Mouse (Mus musculus) hindbrain, postnatal 0 days (tissue): Measurements from ENCODE around the gene Cox19. TPM values are rescaled to one million over a fixed set of nuclear protein-coding genes. Genes with fewer than 3 reads are reported as not detected.
A peak's percentile ranks its signal among the peaks of the same experiment; 100 is the strongest.

Experiments used
- ATAC-seq: fragments of 200-750 bp; cut with Nextera tagmentation; 2 replicates; pipeline ENCODE4 v1.8.0; 2017; ENCODE audit warnings: mild to moderate bottlenecking, moderate TSS enrichment, moderate library complexity
- DNase-seq: peaks from one replicate; pipeline ENCODE4 v3.0.0-alpha.2; 2015; ENCODE audit warnings: low spot score
- H3K27ac ChIP-seq: fragments of 300-500 bp; sonication (generic); 2 replicates; pipeline ENCODE4 v1.5.1; 2014; ENCODE audit warnings: mild to moderate bottlenecking
- H3K27me3 ChIP-seq: fragments of 300-500 bp; sonication (generic); 2 replicates; pipeline ENCODE4 v1.6.1; 2014; ENCODE audit warnings: low read length, mixed read lengths; ENCODE audit not compliant: insufficient read depth
- H3K36me3 ChIP-seq: fragments of 300-500 bp; sonication (generic); 2 replicates; pipeline ENCODE4 v1.6.1; 2014; ENCODE audit warnings: low read length, mixed read lengths; ENCODE audit not compliant: insufficient read depth
- H3K4me1 ChIP-seq: fragments of 300-500 bp; sonication (generic); 2 replicates; pipeline ENCODE4 v1.6.1; 2014; ENCODE audit warnings: antibody characterized with exemption, low read length, mixed read lengths; ENCODE audit not compliant: insufficient read depth
- H3K4me2 ChIP-seq: fragments of 300-500 bp; sonication (generic); 2 replicates; pipeline ENCODE4 v1.6.1; 2014; ENCODE audit warnings: low read depth, mild to moderate bottlenecking, low read length, moderate library complexity, mixed read lengths
- H3K4me3 ChIP-seq: fragments of 300-500 bp; sonication (generic); 2 replicates; pipeline ENCODE4 v1.5.1; 2014; ENCODE audit warnings: low read length
- H3K9ac ChIP-seq: fragments of 300-500 bp; sonication (generic); replicated peaks from 2 replicates; pipeline ENCODE4 v1.6.1; 2014; ENCODE audit warnings: mild to moderate bottlenecking, low read length, moderate library complexity, mixed read lengths
- H3K9me3 ChIP-seq: fragments of 300-500 bp; sonication (generic); 2 replicates; pipeline ENCODE4 v1.6.1; 2016; ENCODE audit warnings: low read length, mixed read lengths
- CTCF ChIP-seq: IDR thresholded peaks from 2 replicates; pipeline ENCODE4 v1.5.1; 2016; ENCODE audit warnings: antibody characterized with exemption, control low read depth, low read depth
- whole genome bisulfite sequencing: fragments of 180-500 bp; shearing (Covaris S2); extraction: QIAGEN DNeasy Blood & Tissue Kit; methylation state at CpG from one replicate; pipeline ENCODE4 v1.1.7; 2014; 5-methylcytosine and 5-hydroxymethylcytosine counted together
- polyA plus RNA-seq: library from polyadenylated mRNA; unstranded; fragments of >200 nt; fragmentation: Nextera tagmentation; extraction: Ambion mirVana; gene quantifications from 2 replicates; pipeline ENCODE4 v1.2.1, GENCODE M21; 2015
- total RNA-seq: library from RNA; depleted of rRNA; stranded (reverse); fragments of >200 nt; gene quantifications from 2 replicates; pipeline ENCODE4 v1.2.3, GENCODE M21; 2014

The Cox19 gene
- total and polyA plus RNA-seq, 2 experiments from 2014 or later = 91.0 to 93.7 TPM

GRCm38 (mm10) chr5:139370336-139370735 lies 19.1 kb upstream of the Cox19 start:
- Histone ChIP-seq H3K4me3 (no peak overlapping the region), H3K27ac (no peak overlapping the region), H3K4me2 (no peak overlapping the region; the same call in 1 of the 2 replicates), H3K36me3 (no peaks in the 10 kb centered on the region), H3K9ac (no peak overlapping the region), H3K4me1 (peaks cover 16% of the 10 kb centered on the region), H3K27me3 (no peaks in the 10 kb centered on the region), H3K9me3 (no peaks in the 10 kb centered on the region)
- no peak for TF ChIP-seq CTCF
- 86% methylated on average over 6 of the region's 6 CpGs for WGBS
- no peak for DNase-seq
- no peak for ATAC-seq

GRCm38 (mm10) chr5:139368638-139369320 lies 17.6 kb upstream of the Cox19 start:
- ATAC-seq = no peak

GRCm38 (mm10) chr5:139367884-139368458 lies 16.8 kb upstream of the Cox19 start:
- no peak overlapping the region for H3K4me3 ChIP-seq
- no peaks in the 10 kb centered on the region for H3K9me3 ChIP-seq
- TF ChIP-seq CTCF = no peak
- no peaks in the 10 kb centered on the region for H3K36me3 ChIP-seq
- peaks cover 19% of the 10 kb centered on the region for H3K4me1 ChIP-seq
- H3K9ac ChIP-seq = peak overlapping the region; percentile 3; the same call in 1 of the 2 replicates
- no peak overlapping the region for H3K4me2 ChIP-seq
- 85% methylated on average over 4 of the region's 4 CpGs for WGBS
- no peak for ATAC-seq
- no peak for DNase-seq
- no peaks in the 10 kb centered on the region for H3K27me3 ChIP-seq
- no peak overlapping the region for H3K27ac ChIP-seq

More at GRCm38 (mm10) chr5:139368638-139369320, 17.6 kb upstream of the Cox19 start:
- Histone ChIP-seq H3K4me1 (peaks cover 19% of the 10 kb centered on the region), H3K4me2 (no peak overlapping the region), H3K4me3 (no peak overlapping the region), H3K9ac (peak overlapping the region; percentile 3; the same call in 1 of the 2 replicates), H3K27ac (no peak overlapping the region), H3K9me3 (no peaks in the 10 kb centered on the region), H3K27me3 (no peaks in the 10 kb centered on the region), H3K36me3 (no peaks in the 10 kb centered on the region)
- 73% methylated on average over 11 of the region's 11 CpGs for WGBS
- no peak for TF ChIP-seq CTCF
- DNase-seq = no peak

GRCm38 (mm10) chr5:139366484-139366883 lies 15.3 kb upstream of the Cox19 start:
- Histone ChIP-seq H3K4me1 (peaks cover 10% of the 10 kb centered on the region), H3K9me3 (no peaks in the 10 kb centered on the region), H3K9ac (no peak overlapping the region), H3K27me3 (no peaks in the 10 kb centered on the region), H3K4me3 (no peak overlapping the region), H3K27ac (no peak overlapping the region), H3K36me3 (no peaks in the 10 kb centered on the region), H3K4me2 (no peak overlapping the region)
- ATAC-seq (no peak), DNase-seq (no peak)
- WGBS = 67% methylated on average over 11 of the region's 11 CpGs
- no peak for TF ChIP-seq CTCF

- DNase-seq = no peak
- Histone ChIP-seq H3K36me3 (no peaks in the 10 kb centered on the region), H3K4me2 (no peak overlapping the region), H3K9ac (no peak overlapping the region), H3K27ac (no peak overlapping the region), H3K9me3 (no peaks in the 10 kb centered on the region), H3K27me3 (no peaks in the 10 kb centered on the region), H3K4me3 (no peak overlapping the region), H3K4me1 (peaks cover 4% of the 10 kb centered on the region; the same call in 1 of the 2 replicates)
- TF ChIP-seq CTCF = no peak
- ATAC-seq = no peak
- WGBS = 71% methylated on average over 1 of the region's 1 CpGs
Observed at GRCm38 (mm10) chr5:139365827-139366226, 14.6 kb upstream of the Cox19 start.

GRCm38 (mm10) chr5:139364911-139365571 lies 13.8 kb upstream of the Cox19 start:
- H3K4me3 ChIP-seq = no peak overlapping the region
- H3K9ac ChIP-seq = no peak overlapping the region
- WGBS = 28% methylated on average over 5 of the region's 5 CpGs
- H3K4me1 ChIP-seq = peaks cover 2% of the 10 kb centered on the region; the same call in 1 of the 2 replicates
- H3K27ac ChIP-seq = peak overlapping the region; percentile 65; the same call in 1 of the 2 replicates
- TF ChIP-seq CTCF = no peak
- H3K27me3 ChIP-seq = no peaks in the 10 kb centered on the region
- no peaks in the 10 kb centered on the region for H3K36me3 ChIP-seq
- no peak overlapping the region for H3K4me2 ChIP-seq
- DNase-seq (peak; percentile 58), ATAC-seq (peak; percentile 55)
- H3K9me3 ChIP-seq = no peaks in the 10 kb centered on the region
